Mouse (Mus musculus) limb, embryonic 15.5 days (tissue): ENCODE measurements around the gene Tfap2a. TPM values are rescaled to one million over a fixed set of nuclear protein-coding genes. Genes with fewer than 3 reads are reported as not detected.

Experiments
- ATAC-seq: fragments of 200-750 bp; cut with Nextera tagmentation; 2 replicates; pipeline ENCODE4 v1.8.0; 2017; ENCODE audit warnings: low read depth, moderate TSS enrichment; ENCODE audit not compliant: insufficient number of reproducible peaks, low FRiP score, low TSS enrichment
- H3K27ac ChIP-seq: fragments of 300-500 bp; sonication (generic); 2 replicates; pipeline ENCODE4 v1.5.1; 2015; ENCODE audit warnings: moderate library complexity, mild to moderate bottlenecking, inconsistent platforms
- H3K27me3 ChIP-seq: fragments of 300-500 bp; sonication (generic); 2 replicates; pipeline ENCODE4 v1.6.1; 2015; ENCODE audit warnings: inconsistent platforms
- H3K36me3 ChIP-seq: fragments of 300-500 bp; sonication (generic); 2 replicates; pipeline ENCODE4 v1.6.1; 2015; ENCODE audit warnings: inconsistent platforms
- H3K4me1 ChIP-seq: fragments of 300-500 bp; sonication (generic); 2 replicates; pipeline ENCODE4 v1.6.1; 2015; ENCODE audit warnings: inconsistent platforms
- H3K4me2 ChIP-seq: fragments of 300-500 bp; sonication (generic); 2 replicates; pipeline ENCODE4 v1.6.1; 2015; ENCODE audit warnings: mild to moderate bottlenecking, inconsistent platforms
- H3K4me3 ChIP-seq: fragments of 300-500 bp; sonication (generic); 2 replicates; pipeline ENCODE4 v1.5.1; 2015; ENCODE audit warnings: mild to moderate bottlenecking, inconsistent platforms
- H3K9ac ChIP-seq: fragments of 300-500 bp; sonication (generic); 2 replicates; pipeline ENCODE4 v1.6.1; 2015; ENCODE audit warnings: inconsistent platforms
- H3K9me3 ChIP-seq: fragments of 300-500 bp; sonication (generic); 2 replicates; pipeline ENCODE4 v1.6.1; 2016; ENCODE audit warnings: inconsistent platforms
- WGBS: fragments of 180-500 bp; shearing (Covaris S2); methylation state at CpG from one replicate; pipeline ENCODE4 v1.1.7; 2015; 5-methylcytosine and 5-hydroxymethylcytosine counted together
- polyA plus RNA-seq: library from polyadenylated mRNA; unstranded; fragments of >200 nt; fragmentation: Nextera tagmentation; extraction: Ambion mirVana; gene quantifications from 2 replicates; pipeline ENCODE4 v1.2.1, GENCODE M21; 2015

Tfap2a gene
- polyA plus RNA-seq, 1 experiment from 2014 or later, result 14.8 TPM

DNA sequence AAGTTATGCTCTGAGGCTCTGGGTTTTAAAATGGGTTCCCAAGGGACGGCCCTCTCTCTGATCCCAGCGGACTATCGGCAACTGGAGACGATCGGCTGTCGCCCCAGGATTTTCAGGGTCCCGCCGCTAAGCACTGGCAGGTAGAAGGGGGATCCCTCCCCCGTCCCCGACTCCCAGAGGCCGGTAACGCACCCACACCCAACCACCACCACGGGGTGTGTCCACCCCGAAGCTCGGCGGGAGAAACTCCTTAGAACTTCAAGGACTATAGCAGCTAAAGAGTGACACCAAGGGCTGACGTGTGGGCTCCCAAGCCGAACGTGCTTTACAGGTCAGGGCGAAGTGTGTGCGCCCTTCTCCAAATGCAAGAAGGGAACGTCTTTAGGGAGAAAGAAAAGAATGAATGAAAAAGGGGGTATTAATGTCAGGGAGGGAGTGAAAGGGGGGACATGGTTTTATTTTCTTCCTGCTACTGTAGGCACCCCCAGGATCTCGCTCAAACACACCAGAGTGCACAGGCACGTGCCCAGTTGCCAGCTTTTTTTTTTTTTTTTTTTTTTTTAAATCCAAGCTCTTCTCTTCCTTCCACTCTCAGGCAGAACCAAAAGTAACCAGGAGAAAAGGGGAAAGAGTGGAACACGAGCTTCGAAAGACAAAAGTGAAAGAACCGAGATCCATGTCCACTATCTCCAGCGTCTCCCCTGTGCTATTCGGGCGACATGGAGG lies 5.2 kb downstream of the Tfap2a start:
- H3K4me3 ChIP-seq, result peak overlapping the region; percentile 51
- H3K36me3 ChIP-seq, result no peaks in the 10 kb centered on the region
- peaks cover 82% of the 10 kb centered on the region for H3K27me3 ChIP-seq
- WGBS, result under 1% methylated on average over 30 of the region's 30 CpGs
- peaks cover 56% of the 10 kb centered on the region for H3K4me1 ChIP-seq
- peak overlapping the region; percentile 72 for H3K4me2 ChIP-seq
- ATAC-seq, result no peak
- H3K9ac ChIP-seq, result peak overlapping the region; percentile 31
- peak overlapping the region; percentile 72 for H3K27ac ChIP-seq
- no peaks in the 10 kb centered on the region for H3K9me3 ChIP-seq

DNA sequence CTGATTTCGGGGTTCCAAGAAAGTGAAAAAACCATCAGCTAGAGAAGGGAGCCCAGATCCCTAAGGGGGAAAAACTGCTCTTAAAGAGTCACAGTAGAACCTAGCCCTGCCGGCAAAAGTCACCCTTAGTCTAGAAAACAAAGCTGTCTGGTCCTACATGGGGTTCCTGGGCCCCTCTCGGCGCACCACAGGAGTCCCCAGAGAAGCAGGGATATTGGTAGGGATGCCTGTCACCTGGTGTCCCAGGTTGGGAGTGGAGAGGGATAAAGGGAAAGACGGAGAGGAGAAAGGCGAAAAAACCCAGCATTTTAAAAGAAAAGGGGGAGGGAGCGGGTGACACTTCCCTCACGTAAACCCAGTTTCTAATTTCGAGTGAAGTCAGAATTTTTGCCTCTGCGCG lies 6.1 kb downstream of the Tfap2a start:
- under 1% methylated on average over 11 of the region's 11 CpGs for WGBS
- Histone ChIP-seq H3K4me1 (peaks cover 51% of the 10 kb centered on the region), H3K9me3 (no peaks in the 10 kb centered on the region), H3K27ac (peak overlapping the region; percentile 85), H3K9ac (peak overlapping the region; percentile 56), H3K27me3 (peaks cover 79% of the 10 kb centered on the region), H3K4me3 (peak overlapping the region; percentile 51), H3K36me3 (no peaks in the 10 kb centered on the region), H3K4me2 (peak overlapping the region; percentile 72)
- ATAC-seq, result no peak

DNA sequence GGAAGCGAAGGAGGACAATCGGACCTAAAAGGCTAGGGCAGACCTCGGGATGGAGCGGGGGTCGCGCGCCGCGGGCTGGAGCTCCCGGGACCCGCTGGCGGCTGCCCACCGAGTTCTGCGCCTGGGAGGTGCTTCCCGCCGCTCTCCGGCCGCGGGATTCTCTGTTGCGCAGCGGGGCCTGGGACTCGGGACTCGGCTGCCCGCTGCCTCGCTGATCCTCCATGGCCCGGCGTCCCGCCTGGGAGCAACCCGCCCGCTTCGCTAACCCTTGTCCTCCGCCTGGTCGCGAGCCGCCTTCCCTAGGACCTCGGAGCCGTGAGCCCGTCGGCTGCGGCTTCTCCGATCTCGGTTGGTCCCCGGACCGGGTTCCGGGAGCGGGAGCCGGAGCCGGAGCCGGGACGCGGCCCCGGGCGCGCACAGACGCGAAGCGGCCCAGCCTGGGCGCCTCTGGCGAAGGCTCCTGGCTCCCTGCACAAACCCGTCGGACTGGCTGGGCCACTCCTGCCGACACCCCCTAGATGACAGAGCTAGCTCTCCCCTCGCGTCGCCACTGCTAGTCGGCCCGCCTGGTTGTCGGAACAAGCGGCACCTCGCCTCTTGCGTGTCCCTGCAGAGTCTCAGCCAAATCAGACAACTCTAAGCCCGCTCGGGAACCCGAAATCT lies 6.9 kb downstream of the Tfap2a start:
- peak overlapping the region; percentile 56 for H3K9ac ChIP-seq
- H3K27ac ChIP-seq, result peak overlapping the region; percentile 85
- ATAC-seq, result 0 out of 2 replicates have a peak, but pooled peaks have one; percentile 61
- H3K4me1 ChIP-seq, result peaks cover 51% of the 10 kb centered on the region
- H3K4me2 ChIP-seq, result peak overlapping the region; percentile 72
- H3K27me3 ChIP-seq, result peaks cover 76% of the 10 kb centered on the region
- peak overlapping the region; percentile 51 for H3K4me3 ChIP-seq
- H3K9me3 ChIP-seq, result no peaks in the 10 kb centered on the region
- H3K36me3 ChIP-seq, result no peaks in the 10 kb centered on the region
- WGBS, result under 1% methylated on average over 71 of the region's 74 CpGs

DNA sequence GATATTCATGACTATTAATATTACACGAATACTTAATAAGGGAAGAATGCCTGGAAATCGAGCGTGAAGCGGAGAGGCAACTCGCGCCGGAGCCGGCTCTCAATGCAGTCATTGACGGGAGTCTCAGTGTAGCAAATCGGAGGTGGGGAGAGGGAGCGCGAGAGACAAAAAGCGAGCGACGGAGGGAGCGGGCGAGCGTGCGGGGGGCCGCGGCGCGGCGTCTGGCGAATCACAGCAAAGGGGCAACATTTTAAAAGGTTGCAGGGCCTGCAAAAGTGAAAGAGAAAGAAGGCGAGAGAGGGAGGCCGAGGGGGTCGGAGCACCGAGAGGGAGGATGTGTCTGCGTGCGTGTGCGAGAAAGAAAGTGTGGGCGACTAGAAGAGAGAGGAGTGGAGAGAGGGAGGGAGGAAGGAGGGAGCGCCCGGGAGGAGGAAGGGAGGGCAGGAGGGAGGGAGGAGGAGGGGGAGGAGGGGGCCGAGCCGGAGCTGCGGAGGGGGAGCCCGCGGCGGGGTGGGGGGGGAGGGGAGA lies 7.5 kb downstream of the Tfap2a start:
- H3K27ac ChIP-seq, result peak overlapping the region; percentile 85
- peaks cover 71% of the 10 kb centered on the region for H3K27me3 ChIP-seq
- H3K4me2 ChIP-seq, result peak overlapping the region; percentile 72
- WGBS, result under 1% methylated on average over 38 of the region's 41 CpGs
- H3K9me3 ChIP-seq, result no peaks in the 10 kb centered on the region
- H3K36me3 ChIP-seq, result no peaks in the 10 kb centered on the region
- H3K4me3 ChIP-seq, result peak overlapping the region; percentile 51
- 0 out of 2 replicates have a peak, but pooled peaks have one; percentile 45 for ATAC-seq
- H3K4me1 ChIP-seq, result peaks cover 46% of the 10 kb centered on the region
- H3K9ac ChIP-seq, result peak overlapping the region; percentile 37

DNA sequence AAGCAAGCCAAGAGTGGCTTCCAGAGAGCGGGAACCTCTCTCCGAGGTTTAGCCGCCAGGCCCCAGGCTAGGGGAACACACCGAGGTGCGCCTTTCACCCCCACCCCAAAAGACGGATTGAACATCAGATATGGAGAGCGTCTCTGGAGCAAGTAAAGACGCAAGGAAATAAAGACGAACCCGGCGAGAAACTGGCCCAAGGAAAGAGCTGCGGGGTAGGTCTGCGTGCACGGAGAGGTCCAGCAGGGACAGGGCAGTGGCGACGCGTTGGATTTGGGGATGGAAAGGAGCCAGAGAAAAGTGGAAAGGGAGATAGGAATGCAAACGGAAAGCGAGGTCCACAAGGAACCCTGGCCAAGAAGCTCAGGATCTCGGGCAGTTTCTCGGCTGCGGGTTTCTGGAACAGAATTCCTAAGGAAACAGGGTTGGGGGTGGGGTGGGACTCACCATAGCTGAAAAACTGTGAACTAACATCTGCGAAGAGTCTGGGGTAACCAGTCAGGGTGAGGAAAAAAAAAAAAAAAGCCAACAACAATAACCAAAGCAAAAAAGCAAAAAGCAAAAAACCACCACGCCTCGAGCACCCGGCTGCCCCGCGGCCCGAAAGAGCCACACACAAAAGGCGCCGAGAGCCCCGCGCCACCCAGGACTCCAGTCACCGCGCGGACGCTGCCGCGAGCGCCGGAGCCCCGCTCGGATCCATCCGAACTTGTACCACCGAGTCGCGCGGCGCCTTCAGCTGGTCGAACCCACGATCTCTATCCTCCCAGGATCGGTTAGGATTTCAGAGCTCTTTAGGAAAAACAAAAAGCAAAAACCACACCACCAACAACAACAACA lies 8.4 kb downstream of the Tfap2a start:
- Histone ChIP-seq H3K4me1 (peaks cover 42% of the 10 kb centered on the region), H3K4me2 (peak overlapping the region; percentile 72), H3K36me3 (no peaks in the 10 kb centered on the region), H3K9me3 (no peaks in the 10 kb centered on the region), H3K9ac (peak overlapping the region; percentile 48), H3K27ac (peak overlapping the region; percentile 82), H3K4me3 (peak overlapping the region; percentile 51), H3K27me3 (peaks cover 69% of the 10 kb centered on the region)
- no peak for ATAC-seq
- WGBS, result under 1% methylated on average over 52 of the region's 52 CpGs

DNA sequence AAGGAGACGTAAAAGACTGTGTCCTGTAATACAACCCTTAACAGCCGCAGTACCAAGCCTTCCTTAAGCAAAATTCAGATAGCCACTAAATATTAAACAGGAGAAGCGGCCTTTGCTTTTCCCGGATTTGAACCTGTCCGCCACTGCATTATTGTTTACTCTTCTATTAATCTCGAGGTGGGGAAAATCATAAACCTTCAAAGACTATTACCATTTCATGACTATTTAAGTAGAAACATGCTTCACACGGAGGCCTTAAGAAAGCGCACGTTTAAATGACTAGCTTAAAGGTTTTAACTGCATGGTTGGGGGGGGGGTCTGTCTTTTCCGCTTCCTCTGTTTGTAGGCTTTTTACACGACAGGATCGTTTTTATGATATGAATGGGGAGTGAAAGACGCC lies 9.1 kb downstream of the Tfap2a start:
- Histone ChIP-seq H3K4me2 (peak overlapping the region; percentile 72; the same call in 1 of the 2 replicates), H3K9ac (no peak overlapping the region; the same call in 1 of the 2 replicates), H3K27me3 (peaks cover 64% of the 10 kb centered on the region), H3K36me3 (no peaks in the 10 kb centered on the region), H3K27ac (peak overlapping the region; percentile 82), H3K4me1 (peaks cover 37% of the 10 kb centered on the region), H3K4me3 (peak overlapping the region; percentile 51), H3K9me3 (no peaks in the 10 kb centered on the region)
- no peak for ATAC-seq
- 2% methylated on average over 13 of the region's 13 CpGs for WGBS

DNA sequence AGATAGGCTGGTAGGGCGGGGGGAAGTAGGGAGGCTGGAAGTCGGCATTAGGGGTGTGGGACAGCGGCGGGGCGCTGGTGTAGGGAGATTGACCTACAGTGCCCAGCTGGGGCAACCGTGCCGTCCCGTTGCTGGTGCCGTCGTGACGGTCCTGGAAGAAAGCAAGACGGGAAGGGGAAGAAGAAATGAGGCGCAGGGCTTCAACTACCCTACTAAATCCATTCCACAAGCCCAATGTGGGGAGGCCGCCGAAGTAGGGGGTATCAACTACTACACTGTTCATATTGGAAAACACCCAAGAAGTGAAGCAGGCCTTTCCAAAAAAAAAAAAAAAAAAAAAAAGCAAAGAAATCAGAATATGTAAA lies 9.6 kb downstream of the Tfap2a start:
- no peak for ATAC-seq
- peak overlapping the region; percentile 62 for H3K27ac ChIP-seq
- H3K9me3 ChIP-seq, result no peaks in the 10 kb centered on the region
- H3K27me3 ChIP-seq, result peaks cover 64% of the 10 kb centered on the region
- WGBS, result 2% methylated on average over 15 of the region's 15 CpGs
- H3K36me3 ChIP-seq, result no peaks in the 10 kb centered on the region
- peak overlapping the region; percentile 41 for H3K4me2 ChIP-seq
- H3K9ac ChIP-seq, result 0 out of 2 replicates have a peak overlapping the region, but pooled peaks have one; percentile 23
- peaks cover 34% of the 10 kb centered on the region for H3K4me1 ChIP-seq
- H3K4me3 ChIP-seq, result peak overlapping the region; percentile 51

DNA sequence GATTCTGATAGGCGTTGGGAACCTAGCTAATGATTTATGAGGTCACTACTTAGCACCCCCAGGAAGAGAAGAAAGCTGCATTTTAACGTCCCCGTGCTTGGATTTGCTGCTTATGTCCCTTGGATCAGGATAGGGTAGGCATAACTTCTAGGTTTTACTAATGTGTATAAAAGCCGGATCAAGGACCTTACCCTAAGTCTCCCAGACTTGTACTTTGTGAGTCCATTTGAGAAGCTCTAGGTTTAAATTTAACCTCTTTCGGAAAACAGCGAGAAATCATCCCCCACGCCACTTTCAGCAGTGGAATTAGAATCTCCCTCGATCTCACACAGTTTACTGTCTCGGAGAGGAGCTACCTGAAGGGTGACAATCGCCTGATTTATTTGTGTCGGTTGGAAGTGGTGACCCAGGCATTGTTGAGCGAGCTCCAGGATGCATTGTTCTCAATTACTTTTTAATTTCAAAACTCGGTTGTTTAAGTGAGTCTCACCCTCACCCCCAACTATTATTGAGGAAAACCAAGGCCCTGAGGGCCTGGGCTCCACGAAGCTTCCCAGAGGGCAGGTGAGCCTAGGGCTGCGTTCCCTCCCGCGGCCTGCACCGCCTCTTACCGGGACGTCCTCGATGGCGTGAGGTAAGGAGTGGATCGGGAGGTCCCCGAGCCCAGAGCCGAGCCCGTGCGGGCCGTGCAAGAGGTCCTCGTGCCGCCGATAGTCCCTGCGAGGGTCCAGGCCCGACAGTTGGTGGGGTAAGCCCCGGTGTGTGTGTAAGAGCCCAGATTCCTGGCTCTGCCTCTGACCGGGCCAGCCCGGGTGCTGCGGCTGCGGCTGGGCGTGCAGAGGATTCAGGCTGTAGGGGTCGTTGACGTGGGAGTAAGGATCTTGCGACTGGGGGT lies 10.2 kb downstream of the Tfap2a start:
- peak overlapping the region; percentile 62 for H3K27ac ChIP-seq
- H3K9ac ChIP-seq, result 0 out of 2 replicates have a peak overlapping the region, but pooled peaks have one; percentile 23
- peak; percentile 45; the same call in 1 of the 2 replicates for ATAC-seq
- H3K4me1 ChIP-seq, result peaks cover 32% of the 10 kb centered on the region
- H3K9me3 ChIP-seq, result no peaks in the 10 kb centered on the region
- H3K36me3 ChIP-seq, result no peaks in the 10 kb centered on the region
- WGBS, result 3% methylated on average over 42 of the region's 42 CpGs
- peak overlapping the region; percentile 51 for H3K4me3 ChIP-seq
- peaks cover 64% of the 10 kb centered on the region for H3K27me3 ChIP-seq
- H3K4me2 ChIP-seq, result peak overlapping the region; percentile 41

DNA sequence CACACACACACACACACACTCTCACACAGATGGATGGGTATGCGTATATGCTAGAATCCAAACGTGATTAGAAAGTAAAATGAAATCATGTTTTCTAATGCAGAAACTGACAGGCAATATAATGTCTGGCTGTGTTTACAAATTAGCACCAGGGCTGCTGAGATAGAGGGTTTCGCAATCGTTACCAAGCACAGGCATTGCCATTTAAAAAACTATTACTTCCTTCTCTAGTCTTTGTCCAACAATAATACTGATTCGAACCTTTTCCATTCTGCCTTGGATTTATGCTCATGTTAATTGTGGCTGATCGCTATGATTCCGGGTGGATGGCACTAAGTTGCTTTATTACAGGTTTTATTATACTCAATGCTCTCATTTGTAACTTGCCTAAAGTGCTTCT lies 12.3 kb downstream of the Tfap2a start:
- H3K4me1 ChIP-seq, result peaks cover 19% of the 10 kb centered on the region
- no peak for ATAC-seq
- peak overlapping the region; percentile 12 for H3K4me3 ChIP-seq
- H3K4me2 ChIP-seq, result no peak overlapping the region
- H3K27ac ChIP-seq, result no peak overlapping the region
- H3K36me3 ChIP-seq, result no peaks in the 10 kb centered on the region
- H3K9me3 ChIP-seq, result no peaks in the 10 kb centered on the region
- H3K9ac ChIP-seq, result no peak overlapping the region
- peaks cover 55% of the 10 kb centered on the region for H3K27me3 ChIP-seq
- WGBS, result 5% methylated on average over 7 of the region's 7 CpGs

DNA sequence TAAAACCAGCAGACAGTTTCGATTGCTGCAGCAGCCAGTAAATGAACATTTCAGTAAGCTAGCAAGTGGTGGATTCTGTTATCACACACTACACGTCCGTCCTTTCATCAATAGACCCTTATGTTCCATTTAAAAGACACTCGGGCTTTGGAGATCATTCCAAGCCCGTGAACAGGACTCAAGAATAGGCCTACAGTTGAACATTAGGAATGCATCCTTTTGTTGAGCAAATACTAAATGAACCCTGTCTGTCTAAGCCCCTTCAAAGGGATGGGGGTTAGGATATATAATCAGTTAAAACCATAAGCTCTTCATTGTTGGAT lies 14.6 kb downstream of the Tfap2a start:
- ATAC-seq, result no peak
- Histone ChIP-seq H3K27me3 (peaks cover 61% of the 10 kb centered on the region), H3K4me2 (peak overlapping the region; percentile 82), H3K36me3 (no peaks in the 10 kb centered on the region), H3K9me3 (no peaks in the 10 kb centered on the region), H3K9ac (0 out of 2 replicates have a peak overlapping the region, but pooled peaks have one; percentile 26), H3K27ac (peak overlapping the region; percentile 68; the same call in 1 of the 2 replicates), H3K4me1 (peaks cover 12% of the 10 kb centered on the region; the same call in 1 of the 2 replicates), H3K4me3 (peak overlapping the region; percentile 55)
- 8% methylated on average over 5 of the region's 5 CpGs for WGBS
